Mouse (Mus musculus): ENCODE results near the gene Tor1b. TPM values are rescaled to one million over a fixed set of nuclear protein-coding genes. Genes with fewer than 3 reads are reported as not detected.

Tor1b gene
- polyA plus RNA-seq, 1 experiment from 2014 or later: 38.9 TPM

DNA sequence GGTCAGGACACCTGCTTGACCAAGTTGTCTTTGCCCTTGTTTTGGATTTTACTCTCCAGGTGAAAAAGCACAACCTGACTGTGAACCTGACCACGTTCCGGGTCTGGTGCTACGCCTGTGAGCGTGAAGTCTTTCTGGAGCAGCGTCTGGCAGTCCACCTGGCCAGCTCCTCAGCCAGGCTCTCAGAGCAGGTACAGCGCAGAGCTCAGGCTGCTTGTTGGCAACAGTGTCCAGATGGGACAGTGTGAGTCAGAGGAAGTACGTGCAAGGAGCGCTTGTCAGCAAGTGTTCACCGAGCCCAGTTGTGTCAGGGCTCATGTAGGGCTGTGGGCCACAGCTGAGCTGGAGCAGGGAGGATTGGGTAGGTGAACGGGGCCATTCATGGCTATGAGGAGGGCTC is 50.1 kb downstream of the Tor1b start:
- Histone ChIP-seq H3K4me3 (ENCODE audit: low read length) (no peak overlapping the region), H3K27me3 (ENCODE audit: insufficient read depth, low read length) (no peaks in the 10 kb centered on the region), H3K9me3 (ENCODE audit: low read length) (no peaks in the 10 kb centered on the region), H3K4me1 (ENCODE audit: insufficient read depth, low read length) (no peaks in the 10 kb centered on the region), H3K4me2 (replicated peaks; ENCODE audit: low read depth, low read length) (no peak overlapping the region), H3K36me3 (ENCODE audit: insufficient read depth, low read length) (peaks cover 20% of the 10 kb centered on the region; the same call in 1 of the 2 replicates), H3K27ac (ENCODE audit: low read length) (no peak overlapping the region), H3K9ac (replicated peaks; ENCODE audit: low read length) (no peak overlapping the region)
- ATAC-seq (ENCODE audit: low FRiP score, low TSS enrichment): no peak
- 90% methylated on average over 10 of the region's 10 CpGs for WGBS

DNA sequence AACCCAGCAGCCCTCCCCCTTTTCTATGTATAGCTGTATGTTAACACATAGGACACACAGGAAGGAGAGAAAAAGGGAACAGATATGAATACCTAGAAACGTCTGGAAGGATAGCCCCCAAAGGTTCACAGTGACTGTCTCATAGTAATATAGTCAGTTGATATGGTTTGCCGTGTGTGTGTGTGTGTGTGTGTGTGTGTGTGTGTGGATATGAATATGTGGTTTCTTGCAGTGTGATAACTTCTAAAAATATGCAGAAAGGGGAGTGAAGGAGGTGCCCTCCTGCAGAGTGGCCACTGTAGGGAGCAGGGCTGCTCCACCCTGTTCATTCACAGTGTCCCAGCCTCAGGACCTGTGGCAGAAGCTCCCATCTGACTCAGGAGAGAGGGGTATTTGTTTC is 52.7 kb downstream of the Tor1b start:
- 73% methylated on average over 2 of the region's 2 CpGs for WGBS
- Histone ChIP-seq H3K4me2 (replicated peaks; ENCODE audit: low read depth, low read length) (no peak overlapping the region), H3K27me3 (ENCODE audit: insufficient read depth, low read length) (no peaks in the 10 kb centered on the region), H3K36me3 (ENCODE audit: insufficient read depth, low read length) (peaks cover 14% of the 10 kb centered on the region; the same call in 1 of the 2 replicates), H3K4me1 (ENCODE audit: insufficient read depth, low read length) (no peaks in the 10 kb centered on the region), H3K4me3 (ENCODE audit: low read length) (no peak overlapping the region), H3K27ac (ENCODE audit: low read length) (no peak overlapping the region), H3K9me3 (ENCODE audit: low read length) (no peaks in the 10 kb centered on the region), H3K9ac (replicated peaks; ENCODE audit: low read length) (no peak overlapping the region)
- no peak for ATAC-seq (ENCODE audit: low FRiP score, low TSS enrichment)

DNA sequence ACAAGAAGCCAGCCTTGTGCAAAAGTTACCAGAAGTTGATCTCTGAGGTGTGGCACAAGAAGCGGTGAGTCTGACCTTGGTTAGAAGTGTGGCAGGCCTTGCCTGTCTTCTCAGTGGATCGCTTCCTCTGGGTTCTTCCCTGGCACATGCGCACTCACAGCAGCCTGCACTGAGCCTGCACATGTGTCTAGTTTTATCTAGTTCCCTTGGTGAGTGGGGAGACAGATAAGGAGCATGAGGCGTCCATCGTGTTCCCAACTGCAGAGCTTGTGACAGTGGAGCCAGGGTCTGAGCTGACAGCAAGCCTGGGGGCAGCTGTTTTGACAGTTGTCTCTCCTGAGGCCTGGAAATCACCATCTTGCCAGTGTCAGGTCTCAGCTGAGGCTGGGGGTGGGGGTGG is 53.7 kb downstream of the Tor1b start:
- H3K4me1 ChIP-seq (ENCODE audit: insufficient read depth, low read length): no peaks in the 10 kb centered on the region
- ATAC-seq (ENCODE audit: low FRiP score, low TSS enrichment): no peak
- no peak overlapping the region for H3K4me2 ChIP-seq (replicated peaks; ENCODE audit: low read depth, low read length)
- H3K4me3 ChIP-seq (ENCODE audit: low read length): no peak overlapping the region
- H3K27me3 ChIP-seq (ENCODE audit: insufficient read depth, low read length): no peaks in the 10 kb centered on the region
- H3K36me3 ChIP-seq (ENCODE audit: insufficient read depth, low read length): peaks cover 17% of the 10 kb centered on the region; the same call in 1 of the 2 replicates
- H3K9ac ChIP-seq (replicated peaks; ENCODE audit: low read length): no peak overlapping the region
- H3K27ac ChIP-seq (ENCODE audit: low read length): no peak overlapping the region
- 78% methylated on average over 5 of the region's 5 CpGs for WGBS
- H3K9me3 ChIP-seq (ENCODE audit: low read length): no peaks in the 10 kb centered on the region

DNA sequence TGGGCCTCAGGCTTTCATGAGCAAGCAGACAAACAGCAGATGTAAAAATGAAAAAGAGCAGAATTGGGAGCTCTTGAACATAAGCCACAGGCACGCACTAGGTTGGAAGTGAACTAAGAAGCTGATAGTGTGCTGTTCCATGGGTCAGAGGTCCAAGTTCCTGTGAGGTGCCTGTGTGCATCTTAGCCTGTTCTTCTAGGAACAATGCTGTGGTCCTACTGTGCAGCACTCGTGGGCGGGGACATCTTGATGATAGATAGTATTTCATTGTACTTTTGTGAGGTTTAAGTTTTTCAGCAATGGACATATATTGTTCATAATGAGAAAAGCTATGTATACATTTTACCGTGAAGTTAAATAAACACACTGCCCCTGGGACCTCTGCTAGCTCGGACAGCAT is 54.4 kb downstream of the Tor1b start:
- WGBS: 88% methylated on average over 5 of the region's 5 CpGs
- Histone ChIP-seq H3K36me3 (ENCODE audit: insufficient read depth, low read length) (peaks cover 16% of the 10 kb centered on the region; the same call in 1 of the 2 replicates), H3K4me2 (replicated peaks; ENCODE audit: low read depth, low read length) (no peak overlapping the region), H3K4me1 (ENCODE audit: insufficient read depth, low read length) (no peaks in the 10 kb centered on the region), H3K9ac (replicated peaks; ENCODE audit: low read length) (no peak overlapping the region), H3K27me3 (ENCODE audit: insufficient read depth, low read length) (no peaks in the 10 kb centered on the region), H3K27ac (ENCODE audit: low read length) (no peak overlapping the region), H3K4me3 (ENCODE audit: low read length) (no peak overlapping the region), H3K9me3 (ENCODE audit: low read length) (no peaks in the 10 kb centered on the region)
- ATAC-seq (ENCODE audit: low FRiP score, low TSS enrichment): no peak

Other genes starting within 250 kb of the Tor1b start
- gene 1700001O22Rik, start 149.3 kb upstream of the Tor1b start, polyA plus RNA-seq (2015; fragmentation: Nextera tagmentation; extraction: Ambion mirVana): 5.1 and 5.2 TPM in 2 replicates
- gene Ntmt1, start 145.1 kb upstream of the Tor1b start, polyA plus RNA-seq (2015; fragmentation: Nextera tagmentation; extraction: Ambion mirVana): 92.9 and 94.9 TPM in 2 replicates
- 39.0 and 42.7 TPM in 2 replicates for gene Asb6, start 122.6 kb upstream of the Tor1b start, polyA plus RNA-seq (2015; fragmentation: Nextera tagmentation; extraction: Ambion mirVana)
- 7.7 and 8.0 TPM in 2 replicates for gene Prrx2, start 118.0 kb upstream of the Tor1b start, polyA plus RNA-seq (2015; fragmentation: Nextera tagmentation; extraction: Ambion mirVana)
- gene Ptges, start 23.1 kb upstream of the Tor1b start, polyA plus RNA-seq (2015; fragmentation: Nextera tagmentation; extraction: Ambion mirVana): 19.1 and 25.2 TPM in 2 replicates
- gene Tor1a, start 15.0 kb downstream of the Tor1b start, polyA plus RNA-seq (2015; fragmentation: Nextera tagmentation; extraction: Ambion mirVana): 80.3 and 83.9 TPM in 2 replicates
- gene BC005624, start 29.2 kb downstream of the Tor1b start, polyA plus RNA-seq (2015; fragmentation: Nextera tagmentation; extraction: Ambion mirVana): 63.0 and 64.0 TPM in 2 replicates
- 22.6 and 26.3 TPM in 2 replicates for gene Usp20, start 29.3 kb downstream of the Tor1b start, polyA plus RNA-seq (2015; fragmentation: Nextera tagmentation; extraction: Ambion mirVana)
- 19.4 and 24.3 TPM in 2 replicates for gene Fnbp1, start 189.0 kb downstream of the Tor1b start, polyA plus RNA-seq (2015; fragmentation: Nextera tagmentation; extraction: Ambion mirVana)
- gene Gpr107, start 199.4 kb downstream of the Tor1b start, polyA plus RNA-seq (2015; fragmentation: Nextera tagmentation; extraction: Ambion mirVana): 38.3 and 41.6 TPM in 2 replicates